Mouse (Mus musculus): ENCODE measurements around the gene Fam187a. TPM values are rescaled to one million over a fixed set of nuclear protein-coding genes. Genes with fewer than 3 reads are reported as not detected.
A peak's percentile ranks its signal among the peaks of the same experiment; 100 is the strongest.

The Fam187a gene
- polyA plus RNA-seq, 1 experiment from 2014 or later = not detected

GRCm38 (mm10) chr11:102898408-102898807, 13.4 kb downstream of the Fam187a start:
- peaks cover 9% of the 10 kb centered on the region for H3K4me1 ChIP-seq
- H3K27ac ChIP-seq = no peak overlapping the region; the same call in 1 of the 2 replicates
- no peak overlapping the region for H3K4me2 ChIP-seq
- no peak overlapping the region for H3K4me3 ChIP-seq
- peaks cover 34% of the 10 kb centered on the region for H3K27me3 ChIP-seq
- no peaks in the 10 kb centered on the region for H3K36me3 ChIP-seq (ENCODE audit: poor library complexity, severe bottlenecking)
- peak overlapping the region; percentile 21; the same call in 1 of the 2 replicates for H3K9ac ChIP-seq
- H3K9me3 ChIP-seq (replicated peaks) = no peaks in the 10 kb centered on the region
- ATAC-seq = peak; percentile 64; the same call in 1 of the 2 replicates
- 64% methylated on average over 9 of the region's 9 CpGs for WGBS

GRCm38 (mm10) chr11:102900763-102901162, 15.8 kb downstream of the Fam187a start, which contains the start of gene Gfap:
TSS of gene Gfap (minus strand) at chr11:102900912.
- H3K4me1 ChIP-seq = 0 out of 2 replicates have a peak, but pooled peaks cover 14% of the 10 kb centered on the region

GRCm38 (mm10) chr11:102901199-102901598, 16.2 kb downstream of the Fam187a start:
- H3K4me2 ChIP-seq = no peak overlapping the region
- 0 out of 2 replicates have a peak, but pooled peaks have one; percentile 17 for ATAC-seq
- H3K27ac ChIP-seq = no peak overlapping the region
- no peaks in the 10 kb centered on the region for H3K9me3 ChIP-seq (replicated peaks)
- peaks cover 8% of the 10 kb centered on the region; the same call in 1 of the 2 replicates for H3K27me3 ChIP-seq
- WGBS = 67% methylated on average over 4 of the region's 4 CpGs
- H3K4me3 ChIP-seq = no peak overlapping the region
- H3K9ac ChIP-seq = no peak overlapping the region
- peaks cover 17% of the 10 kb centered on the region for H3K36me3 ChIP-seq (ENCODE audit: poor library complexity, severe bottlenecking)
- H3K4me1 ChIP-seq = 0 out of 2 replicates have a peak, but pooled peaks cover 14% of the 10 kb centered on the region

More at GRCm38 (mm10) chr11:102900763-102901162, 15.8 kb downstream of the Fam187a start, which contains the start of gene Gfap:
- no peak within 1 kb of the TSS for H3K9ac ChIP-seq
- no peak within 1 kb of the TSS for H3K4me2 ChIP-seq
- H3K4me3 ChIP-seq = no peak within 1 kb of the TSS
- H3K27ac ChIP-seq = no peak within 1 kb of the TSS
- peaks cover 13% of the 10 kb centered on the region for H3K36me3 ChIP-seq (ENCODE audit: poor library complexity, severe bottlenecking)
- peak; percentile 50 for ATAC-seq
- 15% methylated on average over 7 of the region's 7 CpGs for WGBS
- peaks cover 11% of the 10 kb centered on the region; the same call in 1 of the 2 replicates for H3K27me3 ChIP-seq
- no peaks in the 10 kb centered on the region for H3K9me3 ChIP-seq (replicated peaks)

- H3K4me3 ChIP-seq = no peak overlapping the region
- 0 out of 2 replicates have a peak, but pooled peaks cover 14% of the 10 kb centered on the region for H3K4me1 ChIP-seq
- H3K9ac ChIP-seq = no peak overlapping the region
- H3K9me3 ChIP-seq (replicated peaks) = no peaks in the 10 kb centered on the region
- peaks cover 26% of the 10 kb centered on the region for H3K36me3 ChIP-seq (ENCODE audit: poor library complexity, severe bottlenecking)
- H3K27me3 ChIP-seq = 0 out of 2 replicates have a peak, but pooled peaks cover 1% of the 10 kb centered on the region
- ATAC-seq = no peak
- 75% methylated on average over 5 of the region's 5 CpGs for WGBS
- H3K27ac ChIP-seq = no peak overlapping the region
- H3K4me2 ChIP-seq = no peak overlapping the region
Measured at GRCm38 (mm10) chr11:102902107-102902506, 17.1 kb downstream of the Fam187a start.

GRCm38 (mm10) chr11:102903654-102904053, 18.7 kb downstream of the Fam187a start:
- Histone ChIP-seq H3K9ac (no peak overlapping the region), H3K4me1 (0 out of 2 replicates have a peak, but pooled peaks cover 8% of the 10 kb centered on the region), H3K4me2 (no peak overlapping the region), H3K36me3 (ENCODE audit: poor library complexity, severe bottlenecking) (peaks cover 42% of the 10 kb centered on the region), H3K9me3 (replicated peaks) (no peaks in the 10 kb centered on the region), H3K4me3 (no peak overlapping the region), H3K27me3 (no peaks in the 10 kb centered on the region), H3K27ac (no peak overlapping the region)
- no peak for ATAC-seq
- WGBS = 89% methylated on average over 7 of the region's 7 CpGs

GRCm38 (mm10) chr11:102911376-102911775, 26.4 kb downstream of the Fam187a start:
- H3K36me3 ChIP-seq (ENCODE audit: poor library complexity, severe bottlenecking) = peaks cover 97% of the 10 kb centered on the region
- H3K4me3 ChIP-seq = no peak overlapping the region
- H3K4me1 ChIP-seq = no peaks in the 10 kb centered on the region
- WGBS = 73% methylated on average over 7 of the region's 7 CpGs
- H3K27ac ChIP-seq = no peak overlapping the region
- no peak overlapping the region for H3K4me2 ChIP-seq
- no peaks in the 10 kb centered on the region for H3K9me3 ChIP-seq (replicated peaks)
- no peak for ATAC-seq
- H3K27me3 ChIP-seq = no peaks in the 10 kb centered on the region
- no peak overlapping the region for H3K9ac ChIP-seq

- H3K4me3 ChIP-seq = no peak overlapping the region
- no peak overlapping the region for H3K27ac ChIP-seq
- H3K4me2 ChIP-seq = no peak overlapping the region
- WGBS = 91% methylated on average over 9 of the region's 9 CpGs
- H3K9me3 ChIP-seq (replicated peaks) = no peaks in the 10 kb centered on the region
- ATAC-seq = no peak
- H3K27me3 ChIP-seq = no peaks in the 10 kb centered on the region
- no peaks in the 10 kb centered on the region for H3K4me1 ChIP-seq
- H3K36me3 ChIP-seq (ENCODE audit: poor library complexity, severe bottlenecking) = peaks cover 57% of the 10 kb centered on the region
- no peak overlapping the region for H3K9ac ChIP-seq
Measured at GRCm38 (mm10) chr11:102915380-102915779, 30.4 kb downstream of the Fam187a start.

GRCm38 (mm10) chr11:102918077-102918476, 33.1 kb downstream of the Fam187a start:
- Histone ChIP-seq H3K27ac (no peak overlapping the region), H3K27me3 (no peaks in the 10 kb centered on the region), H3K4me1 (peaks cover 19% of the 10 kb centered on the region), H3K4me3 (no peak overlapping the region), H3K36me3 (ENCODE audit: poor library complexity, severe bottlenecking) (peaks cover 39% of the 10 kb centered on the region), H3K4me2 (no peak overlapping the region), H3K9ac (no peak overlapping the region), H3K9me3 (replicated peaks) (no peaks in the 10 kb centered on the region)
- ATAC-seq = no peak
- WGBS = 94% methylated on average over 4 of the region's 4 CpGs

GRCm38 (mm10) chr11:102921491-102921890, 36.5 kb downstream of the Fam187a start:
- H3K4me3 ChIP-seq = no peak overlapping the region
- 74% methylated on average over 6 of the region's 6 CpGs for WGBS
- no peaks in the 10 kb centered on the region for H3K9me3 ChIP-seq (replicated peaks)
- H3K9ac ChIP-seq = peak overlapping the region; percentile 40; the same call in 1 of the 2 replicates
- no peaks in the 10 kb centered on the region for H3K27me3 ChIP-seq
- peak overlapping the region; percentile 6; the same call in 1 of the 2 replicates for H3K27ac ChIP-seq
- H3K4me2 ChIP-seq = no peak overlapping the region
- no peak for ATAC-seq
- peaks cover 37% of the 10 kb centered on the region for H3K4me1 ChIP-seq
- H3K36me3 ChIP-seq (ENCODE audit: poor library complexity, severe bottlenecking) = peaks cover 6% of the 10 kb centered on the region; the same call in 1 of the 2 replicates

- Histone ChIP-seq H3K4me2 (peak within 1 kb of the TSS; percentile 76), H3K36me3 (ENCODE audit: poor library complexity, severe bottlenecking) (peaks cover 6% of the 10 kb centered on the region; the same call in 1 of the 2 replicates), H3K4me1 (peaks cover 37% of the 10 kb centered on the region), H3K4me3 (peak within 1 kb of the TSS; percentile 77), H3K27ac (peak within 1 kb of the TSS; percentile 90), H3K27me3 (no peaks in the 10 kb centered on the region), H3K9ac (peak within 1 kb of the TSS; percentile 81), H3K9me3 (replicated peaks) (no peaks in the 10 kb centered on the region)
- WGBS = under 1% methylated on average over 62 of the region's 62 CpGs
- ATAC-seq = peak; percentile 94
Measured at GRCm38 (mm10) chr11:102924557-102925350, 39.8 kb downstream of the Fam187a start, which contains the start of gene Kif18b. TSS of gene Kif18b (minus strand) at chr11:102925124.

- no peaks in the 10 kb centered on the region for H3K27me3 ChIP-seq
- H3K4me2 ChIP-seq = peak overlapping the region; percentile 76
- 2% methylated on average over 10 of the region's 10 CpGs for WGBS
- peaks cover 37% of the 10 kb centered on the region for H3K4me1 ChIP-seq
- peaks cover 6% of the 10 kb centered on the region; the same call in 1 of the 2 replicates for H3K36me3 ChIP-seq (ENCODE audit: poor library complexity, severe bottlenecking)
- H3K9ac ChIP-seq = peak overlapping the region; percentile 57
- ATAC-seq = no peak; the same call in 1 of the 2 replicates
- peak overlapping the region; percentile 90 for H3K27ac ChIP-seq
- H3K4me3 ChIP-seq = peak overlapping the region; percentile 77
- H3K9me3 ChIP-seq (replicated peaks) = no peaks in the 10 kb centered on the region
Measured at GRCm38 (mm10) chr11:102925351-102925717, 40.4 kb downstream of the Fam187a start.

GRCm38 (mm10) chr11:102930672-102931071, 45.7 kb downstream of the Fam187a start:
- no peak overlapping the region for H3K4me3 ChIP-seq
- ATAC-seq = no peak
- 94% methylated on average over 10 of the region's 10 CpGs for WGBS
- no peak overlapping the region for H3K9ac ChIP-seq
- H3K9me3 ChIP-seq (replicated peaks) = no peaks in the 10 kb centered on the region
- no peak overlapping the region for H3K27ac ChIP-seq
- H3K4me2 ChIP-seq = no peak overlapping the region
- no peaks in the 10 kb centered on the region for H3K4me1 ChIP-seq
- H3K36me3 ChIP-seq (ENCODE audit: poor library complexity, severe bottlenecking) = no peaks in the 10 kb centered on the region
- no peaks in the 10 kb centered on the region for H3K27me3 ChIP-seq

Measured in forebrain, embryonic 13.5 days (tissue).